Mouse (Mus musculus): Measurements from ENCODE around the gene Trp53rka.
"Not testable (repeated sequence)": the region's sequence is repeated elsewhere in the genome, so short reads cannot be mapped to it uniquely, and the experiment has no call there.

Gene Trp53rka

DNA sequence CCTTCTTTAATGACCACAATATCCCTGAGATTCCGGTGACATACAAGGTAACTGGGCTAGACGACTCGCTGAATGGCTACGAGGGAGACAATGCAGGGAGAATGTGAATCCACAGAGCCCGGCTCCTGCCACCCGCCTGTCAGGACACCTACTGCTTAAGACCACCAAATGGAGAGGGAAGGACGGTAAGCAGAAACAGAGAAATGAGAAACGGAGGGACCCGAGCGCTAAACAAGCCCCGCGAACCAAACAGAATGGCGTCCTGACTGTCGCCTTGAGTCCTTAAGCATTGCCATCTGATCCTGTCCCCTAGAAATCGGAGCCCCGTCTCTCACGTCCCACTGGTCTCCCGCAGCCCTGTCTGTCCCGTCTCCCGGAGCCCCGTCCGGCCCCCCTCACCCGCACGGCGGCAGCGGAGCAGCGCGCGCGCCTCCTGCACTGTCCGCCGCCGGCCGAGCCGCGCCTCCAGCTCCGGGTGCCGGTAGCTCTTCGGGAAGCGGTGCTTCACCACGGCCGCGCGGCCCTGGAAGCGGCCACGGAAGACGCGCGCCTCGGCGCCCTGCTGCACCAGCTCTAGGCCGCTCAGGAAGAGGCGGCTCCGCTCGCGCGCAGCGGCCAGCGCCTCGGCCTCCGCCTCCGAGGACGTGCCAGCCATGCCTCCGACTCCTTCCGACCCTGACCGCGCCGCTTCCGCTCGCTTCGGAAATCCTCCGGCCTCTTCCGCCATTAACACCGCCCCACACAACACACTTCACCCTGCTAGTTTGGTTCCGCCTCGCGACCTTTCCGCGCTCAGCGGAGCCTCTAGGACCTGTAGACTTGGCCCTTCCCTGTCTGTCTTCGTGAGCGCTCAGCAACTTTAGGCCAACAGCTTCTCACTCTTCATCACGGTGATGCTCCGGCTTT lies at the start of gene Trp53rka:
TSS of gene Trp53rka (minus strand) at position 677 of the 906 bp plus-strand sequence.
- DNase-seq (ENCODE audit: low spot score in 2 of 2) = peak; percentile 74 to 76

GRCm38 (mm10) chr2:165540975-165541374 lies 47.9 kb upstream of the Trp53rka start:
- DNase-seq (ENCODE audit: low spot score in 2 of 2) = no peak

GRCm38 (mm10) chr2:165533789-165534188 lies 40.7 kb upstream of the Trp53rka start:
- no peak for DNase-seq (ENCODE audit: low spot score in 2 of 2)

GRCm38 (mm10) chr2:165529106-165529505 lies 36.0 kb upstream of the Trp53rka start:
- DNase-seq (ENCODE audit: low spot score in 2 of 2) = no peak

GRCm38 (mm10) chr2:165525609-165526008 lies 32.5 kb upstream of the Trp53rka start:
- no peak for DNase-seq (ENCODE audit: low spot score in 2 of 2)

DNA sequence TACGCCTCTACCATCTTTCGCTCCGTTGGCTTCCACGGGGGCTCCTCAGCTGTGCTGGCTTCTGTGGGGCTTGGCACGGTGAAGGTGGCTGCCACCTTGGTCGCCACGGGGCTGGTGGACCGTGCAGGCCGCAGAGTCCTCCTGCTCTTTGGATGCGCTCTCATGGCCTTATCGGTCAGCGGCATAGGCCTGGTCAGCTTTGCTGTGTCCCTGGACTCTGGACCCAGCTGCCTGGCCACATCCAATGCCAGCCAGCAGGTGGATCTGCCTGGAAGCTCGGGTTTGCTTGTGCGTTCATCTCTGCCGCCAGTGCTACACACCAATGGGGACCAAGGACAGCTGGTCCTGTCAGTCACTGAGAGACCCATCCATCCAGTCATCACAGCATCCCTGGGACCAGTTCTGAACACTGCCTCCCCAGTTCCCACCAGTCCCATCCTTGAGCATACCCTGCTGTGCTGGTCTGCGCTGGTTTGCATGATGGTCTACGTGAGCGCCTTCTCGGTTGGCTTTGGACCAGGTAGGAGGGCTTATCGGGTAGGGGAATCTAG lies 22.1 kb upstream of the Trp53rka start:
- no peak for DNase-seq (ENCODE audit: low spot score in 2 of 2)

DNA sequence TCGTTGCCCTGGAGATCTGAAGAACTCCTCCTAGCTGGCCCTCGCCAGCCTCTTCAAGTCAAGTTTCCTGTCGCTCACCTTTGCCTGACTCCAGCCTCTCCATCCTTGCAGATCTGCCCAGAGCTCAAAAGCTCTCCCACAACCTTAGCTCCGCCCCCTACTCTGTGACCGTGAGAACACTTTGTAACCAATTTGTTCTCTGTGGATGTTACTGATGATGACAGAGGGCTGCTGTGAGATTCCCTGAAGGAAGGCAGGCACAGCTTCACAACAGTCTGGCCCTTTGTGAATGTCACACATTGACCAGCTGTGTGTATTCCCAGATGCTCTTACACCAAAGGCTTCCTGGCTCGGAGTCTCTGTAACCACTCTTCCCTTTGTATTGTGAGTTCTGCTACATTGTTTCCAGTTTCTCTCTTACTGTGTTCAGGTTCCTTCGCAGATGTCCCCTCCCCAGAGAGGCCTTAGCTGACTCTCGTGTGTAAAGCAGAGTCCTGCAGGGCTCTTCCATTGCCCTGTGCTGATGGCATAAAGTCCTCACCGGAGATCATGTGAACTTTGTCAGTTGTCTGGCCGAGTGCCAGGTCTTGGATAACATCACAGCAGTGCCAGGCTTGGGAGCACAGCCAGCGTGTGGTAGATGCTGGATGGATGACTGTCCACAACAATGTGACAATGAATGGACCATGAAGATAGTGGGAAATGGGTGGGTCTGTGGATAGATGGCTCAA lies 19.9 kb upstream of the Trp53rka start:
- DNase-seq (ENCODE audit: low spot score in 2 of 2) = no peak

DNA sequence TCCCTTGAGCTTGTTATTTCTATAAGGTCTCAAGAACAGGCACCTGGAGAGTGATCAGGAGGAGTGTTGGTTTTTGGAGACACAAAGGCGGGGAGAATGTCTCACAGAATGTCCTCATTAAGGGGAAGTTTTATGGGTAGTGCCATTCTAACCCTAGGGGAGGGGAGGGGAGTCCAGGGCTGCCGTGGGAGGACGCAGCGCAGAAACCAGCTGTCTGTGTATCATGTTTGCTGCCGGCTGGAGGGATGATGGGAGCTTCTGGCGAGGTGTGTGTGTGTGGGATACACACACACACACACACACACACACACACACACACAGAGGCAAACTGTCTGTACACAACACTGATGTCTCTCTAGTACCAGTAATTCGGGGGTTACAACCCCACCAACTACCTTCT lies 19.3 kb upstream of the Trp53rka start:
- DNase-seq (ENCODE audit: low spot score in 2 of 2) = no peak

DNA sequence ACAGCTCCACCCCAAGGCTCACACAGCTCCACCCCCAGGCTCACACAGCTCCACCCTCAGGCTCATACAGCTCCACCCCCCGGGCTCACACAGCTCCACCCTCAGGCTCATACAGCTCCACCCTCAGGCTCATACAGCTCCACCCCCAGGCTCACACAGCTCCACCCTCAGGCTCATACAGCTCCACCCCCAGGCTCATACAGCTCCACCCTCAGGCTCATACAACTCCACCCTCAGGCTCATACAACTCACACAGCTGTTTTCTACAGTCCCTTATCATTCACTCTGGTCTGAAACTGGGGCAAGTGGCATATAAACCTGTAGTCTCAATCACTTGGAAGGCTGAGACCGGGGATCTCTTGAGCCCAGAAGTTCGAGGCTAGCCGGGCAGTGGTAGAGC lies 18.4 kb upstream of the Trp53rka start:
- not testable (repeated sequence) for DNase-seq (ENCODE audit: low spot score in 2 of 2)

DNA sequence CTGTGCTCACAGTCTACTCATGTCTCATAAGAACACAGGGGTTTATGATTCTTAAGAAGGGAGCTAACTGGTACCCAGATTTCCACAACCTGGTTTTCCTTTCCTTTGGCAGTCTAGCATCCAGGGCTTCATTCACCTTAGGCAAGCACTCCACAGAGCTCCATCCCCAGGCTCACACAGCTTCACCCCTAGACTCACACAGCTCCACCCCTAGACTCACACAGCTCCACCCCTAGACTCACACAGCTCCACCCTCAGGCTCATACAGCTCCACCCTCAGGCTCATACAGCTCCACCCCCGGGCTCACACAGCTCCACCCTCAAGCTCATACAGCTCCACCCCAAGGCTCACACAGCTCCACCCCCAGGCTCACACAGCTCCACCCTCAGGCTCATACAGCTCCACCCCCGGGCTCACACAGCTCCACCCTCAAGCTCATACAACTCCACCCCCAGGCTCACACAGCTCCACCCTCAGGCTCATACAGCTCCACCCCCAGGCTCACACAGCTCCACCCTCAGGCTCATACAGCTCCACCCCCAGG lies 17.9 kb upstream of the Trp53rka start:
- DNase-seq (ENCODE audit: low spot score in 2 of 2) = not testable (repeated sequence)

GRCm38 (mm10) chr2:165510466-165510865 lies 17.3 kb upstream of the Trp53rka start:
- peak in 1 of 2 experiments; percentile 59 for DNase-seq (ENCODE audit: low spot score in 2 of 2)

GRCm38 (mm10) chr2:165509686-165510085 lies 16.6 kb upstream of the Trp53rka start:
- DNase-seq (ENCODE audit: low spot score in 2 of 2) = no peak

DNA sequence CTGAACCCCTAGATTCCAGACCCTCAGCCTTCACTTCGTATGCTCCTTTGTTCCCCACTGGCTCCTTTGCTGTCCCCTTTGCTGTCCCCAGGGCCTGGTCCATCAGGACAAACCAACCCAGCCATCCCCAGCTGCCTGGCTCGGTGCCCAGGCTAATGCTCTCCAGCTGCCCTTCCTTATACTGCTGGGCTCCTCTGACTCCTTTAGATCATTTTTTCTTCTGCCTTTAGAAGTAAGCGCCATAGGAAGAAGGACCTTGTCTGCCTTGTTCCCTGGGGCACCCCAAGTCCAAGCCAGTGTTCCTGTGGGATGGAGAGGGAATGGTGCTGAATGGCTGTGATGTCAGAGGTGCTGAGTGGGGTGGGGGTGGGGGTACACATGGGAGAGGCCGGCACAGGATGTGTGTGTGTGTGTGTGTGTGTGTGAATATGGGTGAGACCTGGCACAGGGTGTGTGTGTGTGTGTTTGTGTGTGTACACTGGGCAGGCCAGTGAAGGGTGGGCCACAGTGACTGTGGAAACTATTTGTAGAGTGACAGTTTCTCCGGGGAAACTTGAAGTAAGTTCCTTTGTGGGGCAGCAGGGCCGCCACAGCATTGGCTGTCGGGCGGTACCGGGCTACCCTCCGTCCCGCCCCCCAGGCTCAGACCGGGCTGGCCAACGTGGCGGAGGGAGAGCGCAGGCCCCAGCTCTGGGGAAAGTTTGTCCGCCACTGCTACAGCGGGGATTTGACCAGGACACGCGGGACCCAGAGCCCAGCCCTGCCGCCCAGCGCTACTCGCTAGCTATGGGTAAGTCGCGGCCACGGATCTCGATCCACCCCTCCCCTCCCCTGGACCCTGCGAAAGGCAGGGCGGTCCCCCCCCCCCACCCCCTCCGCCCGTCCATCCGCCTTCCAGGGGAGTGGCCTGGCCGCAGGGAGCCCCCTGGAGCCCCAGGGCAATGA lies 10.4 kb upstream of the Trp53rka start, which contains the start of gene Slc2a10:
TSS of gene Slc2a10 (plus strand) at position 529 of the 945 bp plus-strand sequence.
- no peak for DNase-seq (ENCODE audit: low spot score in 2 of 2)

DNA sequence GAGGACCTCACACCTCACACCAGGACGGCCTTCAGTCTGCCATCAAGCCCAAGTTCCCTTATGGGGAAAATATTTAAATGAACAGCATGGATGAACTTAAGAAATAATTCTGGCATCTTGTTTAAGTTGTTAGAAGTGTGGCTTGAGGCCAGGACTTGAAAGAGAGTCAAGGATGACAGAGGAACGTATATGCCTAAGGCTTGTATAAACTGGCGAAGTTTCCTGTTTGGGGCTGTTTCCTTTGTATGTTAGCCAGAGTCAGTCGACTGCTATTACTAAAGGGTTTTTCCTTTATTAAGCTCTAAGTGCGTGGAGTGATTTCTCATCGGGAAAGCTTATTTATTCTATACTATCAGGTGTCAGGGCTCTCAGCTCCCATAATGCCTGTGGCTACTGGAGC lies 5.7 kb upstream of the Trp53rka start:
- DNase-seq (ENCODE audit: low spot score in 2 of 2) = no peak

- DNase-seq (ENCODE audit: low spot score in 2 of 2) = no peak
Observed at GRCm38 (mm10) chr2:165497706-165498275, 4.7 kb upstream of the Trp53rka start.

DNA sequence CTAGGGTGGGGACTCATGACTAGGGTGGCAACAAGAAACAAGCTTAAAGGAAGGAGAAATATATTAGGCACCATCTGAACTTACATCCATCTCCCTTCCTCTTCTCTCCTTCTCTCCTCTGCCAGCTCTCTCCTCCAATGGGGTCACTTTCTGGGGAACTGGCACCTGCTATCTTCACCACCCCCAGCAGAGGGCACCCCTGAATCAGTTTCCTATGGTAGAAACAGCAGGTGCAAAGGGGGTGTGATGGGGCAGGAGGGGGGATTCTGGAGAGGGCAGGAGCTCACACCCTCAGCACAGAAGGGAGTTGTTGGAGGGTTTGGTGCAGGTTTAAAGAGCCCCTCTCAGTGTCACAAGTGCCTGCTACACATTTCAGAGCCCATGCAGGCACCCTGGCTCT lies 3.1 kb upstream of the Trp53rka start:
- DNase-seq (ENCODE audit: low spot score in 2 of 2) = peak in 1 of 2 experiments; percentile 43

DNA sequence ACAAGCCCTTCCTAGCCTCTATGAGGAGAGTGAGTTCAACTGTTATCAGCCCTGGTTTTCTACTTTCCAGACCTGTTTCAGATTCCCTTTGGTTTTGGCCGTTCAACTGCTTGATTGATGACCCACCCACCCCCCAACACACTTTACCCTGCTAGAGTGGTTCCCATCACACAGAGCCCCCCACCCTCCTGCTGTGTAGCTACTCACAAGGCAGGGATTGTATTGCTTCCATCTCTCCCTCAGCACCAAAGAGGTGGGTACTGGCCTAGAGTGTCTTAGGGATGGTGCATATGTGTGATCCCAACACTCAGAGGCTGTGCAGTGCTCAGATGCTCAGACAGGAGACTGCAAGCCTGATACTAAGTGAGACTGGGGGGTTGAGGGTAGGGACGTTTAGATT lies 1.4 kb upstream of the Trp53rka start:
- no peak for DNase-seq (ENCODE audit: low spot score in 2 of 2)

- peak; percentile 46 to 47 for DNase-seq (ENCODE audit: low spot score in 2 of 2)
Observed at GRCm38 (mm10) chr2:165493587-165494210, 575 bp upstream of the Trp53rka start.

DNA sequence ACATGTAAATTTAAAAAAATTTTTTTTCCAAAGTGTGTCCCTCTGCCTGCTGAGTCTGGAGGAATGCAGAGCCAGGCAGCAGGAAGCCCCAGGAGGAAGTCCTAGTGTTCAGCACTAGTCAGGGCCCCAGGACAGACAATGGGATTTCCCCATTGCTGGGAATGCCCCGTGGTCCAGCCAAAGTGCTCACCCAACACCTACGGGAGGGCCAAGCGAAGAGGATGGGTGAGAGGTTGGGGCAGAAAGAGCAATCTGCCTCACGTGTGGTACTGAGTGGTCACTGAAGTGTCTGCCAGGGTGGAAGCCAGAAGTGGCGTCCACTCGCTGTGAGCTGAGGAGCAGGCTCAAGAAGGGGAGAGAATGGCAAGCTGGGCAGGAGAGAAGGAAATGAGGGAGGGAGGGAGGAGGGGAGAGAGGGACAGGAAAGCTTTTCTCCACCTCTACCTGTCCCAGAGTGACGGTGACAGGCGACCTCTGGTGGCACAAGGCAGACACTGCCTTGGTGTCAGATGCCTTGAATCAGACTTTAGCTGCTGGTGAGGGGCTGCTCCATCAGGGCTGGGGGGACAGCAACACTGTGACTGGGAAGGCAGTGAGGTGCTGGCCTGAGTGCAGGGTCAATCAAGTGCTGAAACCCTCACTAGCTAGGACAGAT lies 6.1 kb downstream of the Trp53rka start:
- peak in 1 of 2 experiments; percentile 36 for DNase-seq (ENCODE audit: low spot score in 2 of 2)

DNA sequence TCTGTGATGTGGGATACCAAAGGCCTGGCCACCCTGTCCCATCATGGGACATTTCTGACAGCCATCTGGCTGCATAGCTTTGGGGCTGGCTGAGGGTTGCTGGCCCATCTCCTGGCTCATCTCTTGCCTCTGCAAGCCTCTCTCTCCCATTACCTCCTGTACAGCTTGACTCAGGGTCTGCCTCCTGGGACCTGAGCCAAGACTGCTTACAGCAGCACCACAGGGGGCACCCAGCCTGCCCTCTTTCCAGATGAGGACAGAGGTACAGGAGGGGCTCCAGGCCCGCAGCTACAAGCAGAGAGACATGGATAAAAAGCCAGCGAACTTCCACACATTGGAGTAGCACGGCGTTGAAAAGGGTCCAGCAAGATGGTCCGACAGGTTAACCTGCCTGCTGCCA lies 6.7 kb downstream of the Trp53rka start:
- no peak for DNase-seq (ENCODE audit: low spot score in 2 of 2)

Data from right cerebral cortex, postnatal 36 days (tissue).